Mouse (Mus musculus) ES-E14 (cell line): Measurements from ENCODE around the gene Tbl1x.

Experiments used
- CHD2 ChIP-seq: IDR thresholded peaks from 2 replicates; pipeline ENCODE4 v1.6.1; 2014; ENCODE audit warnings: mild to moderate bottlenecking, low read depth, low read length, inconsistent platforms
- HCFC1 ChIP-seq: IDR thresholded peaks from 2 replicates; pipeline ENCODE4 v1.6.1; 2012; ENCODE audit warnings: low read length, inconsistent platforms, borderline replicate concordance; ENCODE audit not compliant: insufficient read depth
- ZC3H11A ChIP-seq: IDR thresholded peaks from 2 replicates; pipeline ENCODE4 v1.6.1; 2012; ENCODE audit warnings: low read depth, mild to moderate bottlenecking, inconsistent platforms, low read length, borderline replicate concordance
- ZNF384 ChIP-seq: IDR thresholded peaks from 2 replicates; pipeline ENCODE4 v1.6.1; 2012; ENCODE audit warnings: low read depth, low read length, inconsistent platforms

- TF ChIP-seq HCFC1: no peak
- no peak for TF ChIP-seq ZC3H11A
- no peak for TF ChIP-seq ZNF384
- no peak for TF ChIP-seq CHD2
These were observed 8.1 kb downstream of the Tbl1x start for GRCm38 (mm10) chrX:77518929-77519328.
